Mouse (Mus musculus) neural tube, postnatal 0 days (tissue): ENCODE results near the gene Dmrtc1b. TPM values are rescaled to one million over a fixed set of nuclear protein-coding genes. Genes with fewer than 3 reads are reported as not detected.

Experiments
- polyA plus RNA-seq: library from polyadenylated mRNA; unstranded; fragments of >200 nt; fragmentation: Nextera tagmentation; extraction: Ambion mirVana; gene quantifications from 2 replicates; pipeline ENCODE4 v1.2.1, GENCODE M21; 2015

The Dmrtc1b gene
- polyA plus RNA-seq = not detected in 2 replicates

GRCm38 (mm10) chrX:102707535-102707934 lies at the start of gene Dmrtc1b, which contains the start of gene Gm9112:
TSS of gene Dmrtc1b (plus strand) at chrX:102707865.
TSS of gene Gm9112 (minus strand) at chrX:102707635.

DNA sequence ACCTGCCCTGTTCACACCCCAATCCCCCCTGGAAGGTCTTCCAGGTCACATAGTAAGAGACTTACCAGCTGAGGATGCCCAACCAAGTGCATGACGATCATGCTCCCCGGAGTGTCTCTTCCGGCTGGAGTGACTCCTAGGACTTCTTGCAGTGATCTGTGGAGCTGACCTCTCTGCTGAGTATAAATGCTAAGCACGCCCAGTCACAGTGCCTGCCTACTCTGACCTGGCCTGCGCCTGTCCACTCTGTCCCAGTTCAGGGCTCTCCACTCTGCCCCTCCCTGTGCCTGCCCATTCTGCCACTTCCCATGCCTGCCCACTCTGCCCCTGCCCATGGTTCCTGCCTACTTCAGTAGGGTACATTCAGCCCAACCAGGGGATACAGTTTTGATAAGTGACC lies 20.8 kb upstream of the Dmrtc1b start, which contains the start of gene Gm3880:
Gene Gm3880, minus strand, starts transcription at position 101 of the 400 bp plus-strand sequence.

Other genes starting within 250 kb of the Dmrtc1b start
- gene Hdac8, start 202.5 kb upstream of the Dmrtc1b start, polyA plus RNA-seq = 8.6 and 13.7 TPM in 2 replicates
- gene Phka1, start 63.6 kb upstream of the Dmrtc1b start, polyA plus RNA-seq = 6.5 and 6.8 TPM in 2 replicates
- gene Gm3880, start 20.9 kb upstream of the Dmrtc1b start, polyA plus RNA-seq = not detected in 2 replicates
- gene Gm9112, start 230 bp upstream of the Dmrtc1b start, polyA plus RNA-seq = not detected in 2 replicates
- gene Dmrtc1c1, start 95.1 kb downstream of the Dmrtc1b start, polyA plus RNA-seq = not detected in 2 replicates
- not detected in 2 replicates for gene Dmrtc1c2, start 146.8 kb downstream of the Dmrtc1b start, polyA plus RNA-seq
- not detected in 2 replicates for gene 1700031F05Rik, start 160.1 kb downstream of the Dmrtc1b start, polyA plus RNA-seq
- 2.9 and 3.3 TPM in 2 replicates for gene Dmrtc1a, start 200.8 kb downstream of the Dmrtc1b start, polyA plus RNA-seq
- gene 1700011M02Rik, start 201.0 kb downstream of the Dmrtc1b start, polyA plus RNA-seq = not detected in 2 replicates
- not detected in 2 replicates for gene 1700018G05Rik, start 220.5 kb downstream of the Dmrtc1b start, polyA plus RNA-seq